Mouse (Mus musculus) liver, adult 2 months (tissue): ENCODE results near the gene Gbp2b. TPM values are rescaled to one million over a fixed set of nuclear protein-coding genes. Genes with fewer than 3 reads are reported as not detected.
"Not testable (repeated sequence)": the region's sequence is repeated elsewhere in the genome, so short reads cannot be mapped to it uniquely, and the experiment has no call there.

Experiments used
- DNase-seq: peaks from one replicate; pipeline ENCODE4 v3.0.0-alpha.2; 2011; ENCODE audit warnings: low read depth, low spot score; ENCODE audit errors: extremely low read depth
- H3K27ac ChIP-seq: fragments of 200-500 bp; replicated peaks from 2 replicates; pipeline ENCODE4 v1.5.1; 2012; ENCODE audit warnings: low read depth, mild to moderate bottlenecking, control low read depth, inconsistent platforms, low read length; ENCODE audit not compliant: insufficient read depth
- H3K27me3 ChIP-seq: fragments of 200-500 bp; 2 replicates; pipeline ENCODE4 v1.6.1; 2012; ENCODE audit warnings: mild to moderate bottlenecking, moderate library complexity, low read length, inconsistent platforms; ENCODE audit not compliant: control insufficient read depth, insufficient read depth
- H3K36me3 ChIP-seq: fragments of 200-500 bp; 2 replicates; pipeline ENCODE4 v1.6.1; 2012; ENCODE audit warnings: low read length, inconsistent platforms; ENCODE audit not compliant: control insufficient read depth, insufficient read depth
- H3K4me1 ChIP-seq: fragments of 200-500 bp; 2 replicates; pipeline ENCODE4 v1.6.1; 2011; ENCODE audit warnings: low read length; ENCODE audit not compliant: control insufficient read depth, insufficient read depth
- H3K4me3 ChIP-seq: fragments of 200-500 bp; 2 replicates; pipeline ENCODE4 v1.5.1; 2011; ENCODE audit warnings: low read depth, mild to moderate bottlenecking, control low read depth, low read length, moderate library complexity; ENCODE audit not compliant: insufficient read depth
- H3K79me2 ChIP-seq: fragments of 200-500 bp; 2 replicates; pipeline ENCODE4 v1.6.1; 2012; ENCODE audit warnings: inconsistent platforms, mild to moderate bottlenecking, low read length, moderate library complexity; ENCODE audit not compliant: control insufficient read depth, insufficient read depth
- H3K9ac ChIP-seq: fragments of 200-500 bp; 2 replicates; pipeline ENCODE4 v1.6.1; 2012; ENCODE audit warnings: low read depth, mild to moderate bottlenecking, control low read depth, inconsistent platforms, low read length
- CTCF ChIP-seq: fragments of 200-500 bp; IDR thresholded peaks from 2 replicates; pipeline ENCODE4 v1.5.1; 2011; ENCODE audit warnings: low read depth, low read length, control low read depth
- POLR2A ChIP-seq: fragments of 200-500 bp; IDR thresholded peaks from 2 replicates; pipeline ENCODE4 v1.6.1; 2011; ENCODE audit warnings: low read length, control low read depth; ENCODE audit not compliant: insufficient read depth; ENCODE audit errors: extremely low read depth
- WGBS: fragments of 180-500 bp; shearing (Covaris S2); methylation state at CpG from one replicate; pipeline ENCODE4 v1.1.7; 2018; 5-methylcytosine and 5-hydroxymethylcytosine counted together
- polyA plus RNA-seq: library from polyadenylated mRNA; depleted of rRNA; stranded (reverse); fragments of >200 nt; gene quantifications from 2 replicates; pipeline ENCODE4 v1.2.3, GENCODE M21; 2012
- total RNA-seq: library from RNA; depleted of rRNA; stranded (reverse); fragments of >200 nt; gene quantifications from 2 replicates; pipeline ENCODE4 v1.2.3, GENCODE M21; 2014

Gbp2b gene
- total and polyA plus RNA-seq, 2 experiments = 0.72 to 4.1 TPM

- H3K27me3 ChIP-seq = no peaks in the 10 kb centered on the region
- H3K36me3 ChIP-seq = no peaks in the 10 kb centered on the region
- peak overlapping the region; percentile 7; the same call in 1 of the 2 replicates for H3K9ac ChIP-seq
- 8% methylated on average over 12 of the region's 12 CpGs for WGBS
- TF ChIP-seq CTCF (peak; percentile 96), POLR2A (no peak)
- no peaks in the 10 kb centered on the region for H3K79me2 ChIP-seq
- H3K27ac ChIP-seq = peak overlapping the region; percentile 87
- peaks cover 4% of the 10 kb centered on the region; the same call in 1 of the 2 replicates for H3K4me1 ChIP-seq
- peak overlapping the region; percentile 41 for H3K4me3 ChIP-seq
- peak; percentile 54 for DNase-seq
Observed at GRCm38 (mm10) chr3:142560296-142560948, 34.2 kb upstream of the Gbp2b start.

- Histone ChIP-seq H3K27me3 (no peaks in the 10 kb centered on the region), H3K36me3 (no peaks in the 10 kb centered on the region), H3K27ac (no peak overlapping the region), H3K79me2 (no peaks in the 10 kb centered on the region), H3K4me1 (peaks cover 4% of the 10 kb centered on the region; the same call in 1 of the 2 replicates), H3K4me3 (no peak overlapping the region; the same call in 1 of the 2 replicates), H3K9ac (no peak overlapping the region)
- TF ChIP-seq CTCF = no peak
- TF ChIP-seq POLR2A = no peak
- no peak for DNase-seq
- 77% methylated on average over 14 of the region's 14 CpGs for WGBS
Observed at GRCm38 (mm10) chr3:142561045-142561646, 33.5 kb upstream of the Gbp2b start.

GRCm38 (mm10) chr3:142561666-142562065, 33.0 kb upstream of the Gbp2b start:
- Histone ChIP-seq H3K27ac (no peak overlapping the region), H3K9ac (no peak overlapping the region), H3K36me3 (peaks cover 3% of the 10 kb centered on the region; the same call in 1 of the 2 replicates), H3K27me3 (no peaks in the 10 kb centered on the region), H3K79me2 (no peaks in the 10 kb centered on the region), H3K4me3 (no peak overlapping the region), H3K4me1 (peaks cover 4% of the 10 kb centered on the region; the same call in 1 of the 2 replicates)
- TF ChIP-seq POLR2A = no peak
- TF ChIP-seq CTCF = no peak
- whole genome bisulfite sequencing = 70% methylated on average over 7 of the region's 7 CpGs
- no peak for DNase-seq

- H3K9ac ChIP-seq, H3K27ac ChIP-seq, DNase-seq, H3K79me2 ChIP-seq, H3K27me3 ChIP-seq, H3K4me1 ChIP-seq, H3K4me3 ChIP-seq, H3K36me3 ChIP-seq: not testable (repeated sequence)
- 90% methylated on average over 5 of the region's 5 CpGs for WGBS
Observed at GRCm38 (mm10) chr3:142567490-142567889, 27.2 kb upstream of the Gbp2b start.

- no peak overlapping the region for H3K4me3 ChIP-seq
- H3K79me2 ChIP-seq = no peaks in the 10 kb centered on the region
- WGBS = 92% methylated on average over 4 of the region's 4 CpGs
- peaks cover 7% of the 10 kb centered on the region; the same call in 1 of the 2 replicates for H3K36me3 ChIP-seq
- H3K27me3 ChIP-seq = no peaks in the 10 kb centered on the region
- TF ChIP-seq CTCF (no peak), POLR2A (no peak)
- DNase-seq = no peak
- no peaks in the 10 kb centered on the region for H3K4me1 ChIP-seq
- H3K9ac ChIP-seq = no peak overlapping the region
- no peak overlapping the region for H3K27ac ChIP-seq
Observed at GRCm38 (mm10) chr3:142570738-142571137, 23.9 kb upstream of the Gbp2b start.

GRCm38 (mm10) chr3:142577108-142577507, 17.5 kb upstream of the Gbp2b start:
- Histone ChIP-seq H3K27ac (no peak overlapping the region), H3K27me3 (no peaks in the 10 kb centered on the region), H3K4me1 (no peaks in the 10 kb centered on the region), H3K9ac (no peak overlapping the region), H3K36me3 (no peaks in the 10 kb centered on the region), H3K79me2 (no peaks in the 10 kb centered on the region), H3K4me3 (no peak overlapping the region)
- TF ChIP-seq POLR2A (no peak), CTCF (no peak)
- 77% methylated on average over 3 of the region's 3 CpGs for WGBS
- DNase-seq = peak; percentile 19
